Mouse (Mus musculus): ENCODE results near the gene Gabrb2. TPM values are rescaled to one million over a fixed set of nuclear protein-coding genes. Genes with fewer than 3 reads are reported as not detected.

Gabrb2 gene
- polyA plus RNA-seq, 1 experiment from 2014 or later, result 6.7 TPM

- 79% methylated on average over 4 of the region's 4 CpGs for WGBS
Measured at GRCm38 (mm10) chr11:42621109-42621508, 201.6 kb downstream of the Gabrb2 start.

DNA sequence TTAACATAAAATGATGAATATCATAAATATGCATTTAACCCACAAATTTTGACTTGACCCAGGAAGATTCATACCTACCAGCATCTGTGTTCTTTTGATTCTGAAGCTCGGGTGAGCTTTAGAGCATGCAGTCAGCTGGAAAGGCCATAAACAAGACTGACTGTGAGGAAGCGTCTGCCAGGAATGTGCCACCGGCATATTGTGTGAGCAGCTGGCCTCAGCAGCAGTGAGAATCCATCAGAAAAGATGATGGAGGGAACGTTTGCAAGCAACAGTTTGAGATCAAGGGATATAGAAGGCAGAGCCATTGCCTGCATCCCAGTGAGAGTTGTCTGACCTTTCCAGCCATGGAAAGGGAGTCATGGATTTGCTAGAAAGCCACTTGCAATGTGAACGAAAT, 230.6 kb downstream of the Gabrb2 start:
- Histone ChIP-seq H3K9ac (ENCODE audit: low read length) (no peak overlapping the region), H3K4me1 (replicated peaks; ENCODE audit: control insufficient read depth, insufficient read depth, low read length) (no peaks in the 10 kb centered on the region), H3K27me3 (ENCODE audit: control insufficient read depth, insufficient read depth, low read length) (no peaks in the 10 kb centered on the region), H3K4me3 (ENCODE audit: low read depth, low read length) (no peak overlapping the region), H3K27ac (ENCODE audit: low read depth, low read length) (no peak overlapping the region), H3K4me2 (ENCODE audit: low read depth, low read length, severe bottlenecking) (no peak overlapping the region), H3K9me3 (ENCODE audit: control insufficient read depth, low read length) (no peaks in the 10 kb centered on the region), H3K36me3 (ENCODE audit: control insufficient read depth, insufficient read depth, low read length) (no peaks in the 10 kb centered on the region)
- no peak for ATAC-seq (replicated peaks; ENCODE audit: low FRiP score)
- DNase-seq (ENCODE audit: low spot score), result no peak
- 78% methylated on average over 5 of the region's 5 CpGs for WGBS

More at GRCm38 (mm10) chr11:42621109-42621508, 201.6 kb downstream of the Gabrb2 start:
- Histone ChIP-seq H3K27ac (ENCODE audit: low read depth, low read length) (no peak overlapping the region), H3K36me3 (ENCODE audit: control insufficient read depth, insufficient read depth, low read length) (no peaks in the 10 kb centered on the region), H3K27me3 (ENCODE audit: control insufficient read depth, insufficient read depth, low read length) (no peaks in the 10 kb centered on the region), H3K4me1 (replicated peaks; ENCODE audit: control insufficient read depth, insufficient read depth, low read length) (no peaks in the 10 kb centered on the region), H3K4me3 (ENCODE audit: low read depth, low read length) (no peak overlapping the region), H3K9ac (ENCODE audit: low read length) (no peak overlapping the region), H3K9me3 (ENCODE audit: control insufficient read depth, low read length) (no peaks in the 10 kb centered on the region), H3K4me2 (ENCODE audit: low read depth, low read length, severe bottlenecking) (no peak overlapping the region)
- ATAC-seq (replicated peaks; ENCODE audit: low FRiP score) (no peak), DNase-seq (ENCODE audit: low spot score) (no peak)

GRCm38 (mm10) chr11:42651572-42651971, 232.0 kb downstream of the Gabrb2 start:
- Histone ChIP-seq H3K9ac (ENCODE audit: low read length) (no peak overlapping the region), H3K4me3 (ENCODE audit: low read depth, low read length) (no peak overlapping the region), H3K9me3 (ENCODE audit: control insufficient read depth, low read length) (no peaks in the 10 kb centered on the region), H3K36me3 (ENCODE audit: control insufficient read depth, insufficient read depth, low read length) (no peaks in the 10 kb centered on the region), H3K4me1 (replicated peaks; ENCODE audit: control insufficient read depth, insufficient read depth, low read length) (no peaks in the 10 kb centered on the region), H3K27me3 (ENCODE audit: control insufficient read depth, insufficient read depth, low read length) (no peaks in the 10 kb centered on the region), H3K27ac (ENCODE audit: low read depth, low read length) (no peak overlapping the region), H3K4me2 (ENCODE audit: low read depth, low read length, severe bottlenecking) (no peak overlapping the region)
- DNase-seq (ENCODE audit: low spot score) (no peak), ATAC-seq (replicated peaks; ENCODE audit: low FRiP score) (no peak)

- Histone ChIP-seq H3K9me3 (ENCODE audit: control insufficient read depth, low read length) (no peaks in the 10 kb centered on the region), H3K36me3 (ENCODE audit: control insufficient read depth, insufficient read depth, low read length) (no peaks in the 10 kb centered on the region), H3K27ac (ENCODE audit: low read depth, low read length) (no peak overlapping the region), H3K4me1 (replicated peaks; ENCODE audit: control insufficient read depth, insufficient read depth, low read length) (no peaks in the 10 kb centered on the region), H3K27me3 (ENCODE audit: control insufficient read depth, insufficient read depth, low read length) (no peaks in the 10 kb centered on the region), H3K9ac (ENCODE audit: low read length) (no peak overlapping the region), H3K4me2 (ENCODE audit: low read depth, low read length, severe bottlenecking) (no peak overlapping the region), H3K4me3 (ENCODE audit: low read depth, low read length) (no peak overlapping the region)
- DNase-seq (ENCODE audit: low spot score), result no peak
- ATAC-seq (replicated peaks; ENCODE audit: low FRiP score), result 0 out of 2 replicates have a peak, but pooled peaks have one; percentile 21
- WGBS, result 71% methylated on average over 3 of the region's 3 CpGs
Measured at GRCm38 (mm10) chr11:42654189-42654588, 234.6 kb downstream of the Gabrb2 start.

GRCm38 (mm10) chr11:42668657-42669056, 249.1 kb downstream of the Gabrb2 start:
- ATAC-seq (replicated peaks; ENCODE audit: low FRiP score), result no peak
- 92% methylated on average over 4 of the region's 4 CpGs for WGBS

More at GRCm38 (mm10) chr11:42668657-42669056, 249.1 kb downstream of the Gabrb2 start:
- no peak for DNase-seq (ENCODE audit: low spot score)
- H3K9me3 ChIP-seq (ENCODE audit: control insufficient read depth, low read length), result no peaks in the 10 kb centered on the region
- no peak overlapping the region for H3K4me3 ChIP-seq (ENCODE audit: low read depth, low read length)
- no peak overlapping the region for H3K4me2 ChIP-seq (ENCODE audit: low read depth, low read length, severe bottlenecking)
- H3K4me1 ChIP-seq (replicated peaks; ENCODE audit: control insufficient read depth, insufficient read depth, low read length), result no peaks in the 10 kb centered on the region
- H3K36me3 ChIP-seq (ENCODE audit: control insufficient read depth, insufficient read depth, low read length), result no peaks in the 10 kb centered on the region
- H3K27ac ChIP-seq (ENCODE audit: low read depth, low read length), result no peak overlapping the region
- no peak overlapping the region for H3K9ac ChIP-seq (ENCODE audit: low read length)
- H3K27me3 ChIP-seq (ENCODE audit: control insufficient read depth, insufficient read depth, low read length), result no peaks in the 10 kb centered on the region

Other genes with a start within 250 kb of the Gabrb2 start
- gene Gabra1, start 236.8 kb upstream of the Gabrb2 start, polyA plus RNA-seq (2014; fragmentation: Nextera tagmentation; extraction: Ambion mirVana), result 1.2 and 1.7 TPM in 2 replicates
- gene Gabra6, start 98.7 kb upstream of the Gabrb2 start, polyA plus RNA-seq (2014; fragmentation: Nextera tagmentation; extraction: Ambion mirVana), result not detected in 2 replicates